Mouse (Mus musculus): Measurements from ENCODE around the gene Rapgefl1. TPM values are rescaled to one million over a fixed set of nuclear protein-coding genes. Genes with fewer than 3 reads are reported as not detected.

Gene Rapgefl1
- polyA plus RNA-seq, 1 experiment from 2014 or later = 1.1 TPM

- DNase-seq (ENCODE audit: low spot score) = no peak
- H3K4me1 ChIP-seq (ENCODE audit: insufficient read depth, low read depth, low read length) = 0 out of 2 replicates have a peak, but pooled peaks cover 6% of the 10 kb centered on the region
- no peak overlapping the region for H3K27ac ChIP-seq (ENCODE audit: low read length)
- TF ChIP-seq CTCF (IDR thresholded peaks at IDR 0.05) = no peak
- no peak for TF ChIP-seq EP300 (IDR thresholded peaks at IDR 0.05)
- no peak for ATAC-seq
- no peak overlapping the region for H3K9ac ChIP-seq (replicated peaks; ENCODE audit: low read depth)
- H3K4me3 ChIP-seq (ENCODE audit: low read depth, low read length) = no peak overlapping the region
- WGBS = 56% methylated on average over 12 of the region's 12 CpGs
- peaks cover 29% of the 10 kb centered on the region for H3K36me3 ChIP-seq (ENCODE audit: insufficient read depth, low read length)
- no peaks in the 10 kb centered on the region for H3K27me3 ChIP-seq (replicated peaks; ENCODE audit: insufficient read depth, low read length)
- no peak overlapping the region for H3K4me2 ChIP-seq (replicated peaks; ENCODE audit: low read depth, low read length)
- H3K9me3 ChIP-seq (ENCODE audit: low read length) = no peaks in the 10 kb centered on the region
Measured at GRCm38 (mm10) chr11:98900529-98901125, 64.0 kb downstream of the Rapgefl1 start.

- Histone ChIP-seq H3K27ac (ENCODE audit: low read length) (peak overlapping the region; percentile 12; the same call in 1 of the 2 replicates), H3K36me3 (ENCODE audit: insufficient read depth, low read length) (peaks cover 12% of the 10 kb centered on the region; the same call in 1 of the 2 replicates), H3K4me3 (ENCODE audit: low read depth, low read length) (no peak overlapping the region), H3K4me2 (replicated peaks; ENCODE audit: low read depth, low read length) (no peak overlapping the region), H3K27me3 (replicated peaks; ENCODE audit: insufficient read depth, low read length) (no peaks in the 10 kb centered on the region), H3K9ac (replicated peaks; ENCODE audit: low read depth) (no peak overlapping the region), H3K4me1 (ENCODE audit: insufficient read depth, low read depth, low read length) (0 out of 2 replicates have a peak, but pooled peaks cover 6% of the 10 kb centered on the region), H3K9me3 (ENCODE audit: low read length) (no peaks in the 10 kb centered on the region)
- DNase-seq (ENCODE audit: low spot score) (no peak), ATAC-seq (0 out of 2 replicates have a peak, but pooled peaks have one; percentile 15)
- 40% methylated on average over 10 of the region's 10 CpGs for WGBS
- TF ChIP-seq CTCF (IDR thresholded peaks at IDR 0.05) (no peak), EP300 (IDR thresholded peaks at IDR 0.05) (no peak)
Measured at GRCm38 (mm10) chr11:98902621-98903245, 66.1 kb downstream of the Rapgefl1 start.

Other genes with a start within 250 kb of the Rapgefl1 start
- 43.7 and 45.3 TPM in 2 replicates for gene Ormdl3, start 249.4 kb upstream of the Rapgefl1 start, polyA plus RNA-seq (2015; fragmentation: Nextera tagmentation; extraction: Ambion mirVana)
- gene Lrrc3c, start 238.5 kb upstream of the Rapgefl1 start, polyA plus RNA-seq (2015; fragmentation: Nextera tagmentation; extraction: Ambion mirVana) = not detected in 2 replicates
- gene Gm12355, start 211.1 kb upstream of the Rapgefl1 start, polyA plus RNA-seq (2015; fragmentation: Nextera tagmentation; extraction: Ambion mirVana) = 0.14 and 0.70 TPM in 2 replicates
- not detected in 2 replicates for gene Gsdma3, start 210.4 kb upstream of the Rapgefl1 start, polyA plus RNA-seq (2015; fragmentation: Nextera tagmentation; extraction: Ambion mirVana)
- gene Gsdma2, start 190.0 kb upstream of the Rapgefl1 start, polyA plus RNA-seq (2015; fragmentation: Nextera tagmentation; extraction: Ambion mirVana) = not detected in 2 replicates
- not detected in 2 replicates for gene Gsdma, start 172.4 kb upstream of the Rapgefl1 start, polyA plus RNA-seq (2015; fragmentation: Nextera tagmentation; extraction: Ambion mirVana)
- gene Psmd3, start 154.2 kb upstream of the Rapgefl1 start, polyA plus RNA-seq (2015; fragmentation: Nextera tagmentation; extraction: Ambion mirVana) = 105 and 107 TPM in 2 replicates
- 0.19 TPM in 1 of 2 replicates, not detected in the other for gene Csf3, start 135.5 kb upstream of the Rapgefl1 start, polyA plus RNA-seq (2015; fragmentation: Nextera tagmentation; extraction: Ambion mirVana)
- gene Med24, start 107.3 kb upstream of the Rapgefl1 start, polyA plus RNA-seq (2015; fragmentation: Nextera tagmentation; extraction: Ambion mirVana) = 19.9 and 20.6 TPM in 2 replicates
- gene Thra, start 96.1 kb upstream of the Rapgefl1 start, polyA plus RNA-seq (2015; fragmentation: Nextera tagmentation; extraction: Ambion mirVana) = 38.1 and 40.5 TPM in 2 replicates
- gene Nr1d1, start 61.5 kb upstream of the Rapgefl1 start, polyA plus RNA-seq (2015; fragmentation: Nextera tagmentation; extraction: Ambion mirVana) = 6.9 and 8.9 TPM in 2 replicates
- 16.3 and 21.3 TPM in 2 replicates for gene Msl1, start 41.3 kb upstream of the Rapgefl1 start, polyA plus RNA-seq (2015; fragmentation: Nextera tagmentation; extraction: Ambion mirVana)
- 22.7 and 22.9 TPM in 2 replicates for gene Casc3, start 31.9 kb upstream of the Rapgefl1 start, polyA plus RNA-seq (2015; fragmentation: Nextera tagmentation; extraction: Ambion mirVana)
- gene Wipf2, start 26.9 kb downstream of the Rapgefl1 start, polyA plus RNA-seq (2015; fragmentation: Nextera tagmentation; extraction: Ambion mirVana) = 4.0 and 4.1 TPM in 2 replicates
- gene Cdc6, start 71.0 kb downstream of the Rapgefl1 start, polyA plus RNA-seq (2015; fragmentation: Nextera tagmentation; extraction: Ambion mirVana) = 2.5 and 2.6 TPM in 2 replicates
- 26.2 and 28.8 TPM in 2 replicates for gene Rara, start 91.0 kb downstream of the Rapgefl1 start, polyA plus RNA-seq (2015; fragmentation: Nextera tagmentation; extraction: Ambion mirVana)
- 0.56 and 1.0 TPM in 2 replicates for gene Gjd3, start 146.2 kb downstream of the Rapgefl1 start, polyA plus RNA-seq (2015; fragmentation: Nextera tagmentation; extraction: Ambion mirVana)
- 11.1 and 16.9 TPM in 2 replicates for gene Top2a, start 187.4 kb downstream of the Rapgefl1 start, polyA plus RNA-seq (2015; fragmentation: Nextera tagmentation; extraction: Ambion mirVana)
- gene Igfbp4, start 204.5 kb downstream of the Rapgefl1 start, polyA plus RNA-seq (2015; fragmentation: Nextera tagmentation; extraction: Ambion mirVana) = 416 and 433 TPM in 2 replicates

All from lung, postnatal 0 days (tissue).